Mouse (Mus musculus) urinary bladder, adult 18-20 months (tissue): ENCODE data around the gene Fastkd5.
A peak's percentile ranks its signal among the peaks of the same experiment; 100 is the strongest.

Experiments
- DNase-seq, 2 experiments: peaks; one replicate each; pipeline ENCODE4 v3.0.0; 2022; ENCODE audit warnings: low spot score in 2 of 2, mixed read lengths in 2 of 2

Gene Fastkd5

GRCm38 (mm10) chr2:130577021-130577420 is 52.8 kb downstream of the Fastkd5 start:
- DNase-seq = no peak

- DNase-seq = peak in 1 of 2 experiments; percentile 12
Observed at GRCm38 (mm10) chr2:130576564-130576963, 53.3 kb downstream of the Fastkd5 start.

GRCm38 (mm10) chr2:130575873-130576272 is 54.0 kb downstream of the Fastkd5 start, which contains the start of gene Oxt:
Gene Oxt, plus strand, starts transcription at chr2:130576173.
- no peak for DNase-seq

- no peak for DNase-seq
Observed at GRCm38 (mm10) chr2:130574960-130575359, 54.9 kb downstream of the Fastkd5 start.

- DNase-seq = no peak
Observed at GRCm38 (mm10) chr2:130569926-130570325, 59.9 kb downstream of the Fastkd5 start.

- no peak for DNase-seq
Observed at GRCm38 (mm10) chr2:130568921-130569320, 60.9 kb downstream of the Fastkd5 start.

GRCm38 (mm10) chr2:130564983-130565382 is 64.8 kb downstream of the Fastkd5 start:
- DNase-seq = no peak

- peak in 1 of 2 experiments; percentile 7 for DNase-seq
Observed at GRCm38 (mm10) chr2:130564063-130564462, 65.8 kb downstream of the Fastkd5 start.
